Mouse (Mus musculus) G1E (cell line): ENCODE measurements around the gene Prdm16.

Experiments used
- CTCF ChIP-seq: IDR thresholded peaks from 2 replicates; pipeline ENCODE4 v1.5.1; 2012; ENCODE audit warnings: low read depth, low read length, inconsistent platforms, mixed read lengths
- GATA1 ChIP-seq: IDR thresholded peaks from 2 replicates; pipeline ENCODE4 v1.6.1; 2012; ENCODE audit warnings: borderline replicate concordance, low read length, inconsistent platforms, mixed read lengths
- POLR2AphosphoS5 ChIP-seq: IDR thresholded peaks from 2 replicates; pipeline ENCODE4 v1.6.1; 2012; ENCODE audit warnings: low read depth, low read length, inconsistent platforms; ENCODE audit not compliant: insufficient replicate concordance
- TAL1 ChIP-seq: conservative IDR thresholded peaks from 2 replicates; pipeline ENCODE4 v1.6.1; 2012; ENCODE audit warnings: low read depth, low read length, inconsistent platforms, mixed read lengths

GRCm38 (mm10) chr4:154457756-154458155 is 178.9 kb downstream of the Prdm16 start:
- TF ChIP-seq CTCF (no peak), TAL1 (no peak), GATA1 (no peak), POLR2AphosphoS5 (no peak)
